Mouse (Mus musculus): ENCODE results near the gene Rcor3.

- no peak for TF ChIP-seq POLR2AphosphoS5 (IDR thresholded peaks at IDR 0.05; ENCODE audit: borderline replicate concordance, low read depth, low read length)
- TF ChIP-seq NELFE (IDR thresholded peaks at IDR 0.05; ENCODE audit: low read depth, low read length) = no peak
- TF ChIP-seq EP300 (IDR thresholded peaks at IDR 0.05; ENCODE audit: low read depth in 1 of 2, low read length in 2 of 2) = no peak
- TF ChIP-seq JUND (IDR thresholded peaks at IDR 0.05; ENCODE audit: low read depth, low read length) = no peak
- no peak for TF ChIP-seq CTCF (IDR thresholded peaks at IDR 0.05 in 2 of 3, conservative IDR thresholded peaks at IDR 0.05 in 1 of 3; ENCODE audit: control insufficient read depth in 1 of 3, insufficient read depth in 1 of 3, low read depth in 2 of 3, low read length in 3 of 3, poor library complexity in 1 of 3, severe bottlenecking in 1 of 3)
- no peak for TF ChIP-seq POLR2A (IDR thresholded peaks at IDR 0.05; ENCODE audit: control insufficient read depth in 1 of 2, insufficient read depth in 1 of 2, low read depth in 1 of 2, low read length in 2 of 2, poor library complexity in 1 of 2)
- no peak for TF ChIP-seq MAFK (IDR thresholded peaks at IDR 0.05; ENCODE audit: borderline replicate concordance, low read depth, low read length)
- TF ChIP-seq ELF1 (IDR thresholded peaks at IDR 0.05; ENCODE audit: low read depth, low read length) = no peak
- no peak for TF ChIP-seq RAD21 (IDR thresholded peaks at IDR 0.05; ENCODE audit: low read depth, low read length)
- no peak for TF ChIP-seq MYB (IDR thresholded peaks at IDR 0.05; ENCODE audit: low read depth, low read length)
- no peak for TF ChIP-seq KAT2A (conservative IDR thresholded peaks at IDR 0.05; ENCODE audit: low read depth, low read length)
- no peak for TF ChIP-seq MAZ (IDR thresholded peaks at IDR 0.05; ENCODE audit: low read depth, low read length)
- no peak for TF ChIP-seq TCF12 (IDR thresholded peaks at IDR 0.05; ENCODE audit: low read depth, low read length)
These were observed 69.7 kb downstream of the Rcor3 start for GRCm38 (mm10) chr1:192068188-192068587.

All from MEL (cell line).